Mouse (Mus musculus) heart, embryonic 11.5 days (tissue): Measurements from ENCODE around the gene Cd151. TPM values are rescaled to one million over a fixed set of nuclear protein-coding genes. Genes with fewer than 3 reads are reported as not detected.
"Not testable (repeated sequence)": the region's sequence is repeated elsewhere in the genome, so short reads cannot be mapped to it uniquely, and the experiment has no call there.

Experiments
- ATAC-seq: fragments of 200-750 bp; cut with Nextera tagmentation; replicated peaks from 2 replicates; pipeline ENCODE4 v1.8.0; 2017; ENCODE audit warnings: moderate library complexity; ENCODE audit not compliant: insufficient number of reproducible peaks, low FRiP score, low TSS enrichment
- H3K27ac ChIP-seq: fragments of 300-500 bp; sonication (generic); 2 replicates; pipeline ENCODE4 v1.5.1; 2014; ENCODE audit warnings: mild to moderate bottlenecking, low read depth, low read length
- H3K27me3 ChIP-seq: fragments of 300-500 bp; sonication (generic); 2 replicates; pipeline ENCODE4 v1.6.1; 2014; ENCODE audit warnings: mild to moderate bottlenecking, low read length, mixed read lengths; ENCODE audit not compliant: control insufficient read depth, insufficient read depth
- H3K36me3 ChIP-seq: fragments of 300-500 bp; sonication (generic); 2 replicates; pipeline ENCODE4 v1.6.1; 2014; ENCODE audit warnings: mild to moderate bottlenecking, low read length, moderate library complexity, mixed read lengths; ENCODE audit not compliant: control insufficient read depth, insufficient read depth
- H3K4me1 ChIP-seq: fragments of 300-500 bp; sonication (generic); 2 replicates; pipeline ENCODE4 v1.6.1; 2014; ENCODE audit warnings: low read length; ENCODE audit not compliant: control insufficient read depth, insufficient read depth
- H3K4me2 ChIP-seq: fragments of 300-500 bp; sonication (generic); 2 replicates; pipeline ENCODE4 v1.6.1; 2014; ENCODE audit warnings: mild to moderate bottlenecking, moderate library complexity
- H3K4me3 ChIP-seq: fragments of 300-500 bp; sonication (generic); 2 replicates; pipeline ENCODE4 v1.5.1; 2014; ENCODE audit warnings: low read depth, low read length
- H3K9ac ChIP-seq: fragments of 300-500 bp; sonication (generic); 2 replicates; pipeline ENCODE4 v1.6.1; 2014; ENCODE audit warnings: mild to moderate bottlenecking, low read depth, low read length, moderate library complexity
- H3K9me3 ChIP-seq: fragments of 300-500 bp; sonication (generic); replicated peaks from 2 replicates; pipeline ENCODE4 v1.6.1; 2016; ENCODE audit warnings: low read length; ENCODE audit not compliant: control insufficient read depth
- WGBS: fragments of 180-500 bp; shearing (Covaris S2); extraction: QIAGEN DNeasy Blood & Tissue Kit; methylation state at CpG from one replicate; pipeline ENCODE4 v1.1.7; 2014; ENCODE audit not compliant: insufficient replicate concordance; 5-methylcytosine and 5-hydroxymethylcytosine counted together
- polyA plus RNA-seq: library from polyadenylated mRNA; unstranded; fragments of >200 nt; fragmentation: Nextera tagmentation; extraction: Ambion mirVana; gene quantifications from 2 replicates; pipeline ENCODE4 v1.2.1, GENCODE M21; 2014

Cd151 gene
- polyA plus RNA-seq, 1 experiment from 2014 or later: 101 TPM

DNA sequence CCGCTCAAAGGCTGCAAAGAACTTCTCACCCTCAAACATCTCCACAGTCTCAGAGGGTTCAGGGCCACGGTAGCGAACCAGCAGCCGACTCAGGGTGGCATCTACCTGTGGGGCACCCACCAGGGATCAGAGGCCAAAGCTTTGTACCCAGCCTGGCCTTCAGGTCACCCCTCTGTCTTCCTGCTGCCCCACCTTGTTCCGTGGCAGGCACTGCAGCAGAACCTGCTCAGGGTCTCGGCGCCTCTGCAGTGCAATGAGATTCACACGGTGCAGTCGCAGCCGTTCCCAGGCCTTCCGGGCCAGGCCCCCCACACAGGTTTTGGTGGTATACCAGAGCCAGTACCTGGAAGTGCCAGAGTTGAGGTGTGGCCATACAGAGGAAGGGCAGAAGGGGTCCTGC is 27.4 kb upstream of the Cd151 start:
- Histone ChIP-seq H3K27ac (no peak overlapping the region), H3K36me3 (peaks cover 6% of the 10 kb centered on the region; the same call in 1 of the 2 replicates), H3K9me3 (no peaks in the 10 kb centered on the region), H3K27me3 (no peaks in the 10 kb centered on the region), H3K9ac (no peak overlapping the region), H3K4me1 (peaks cover 38% of the 10 kb centered on the region), H3K4me2 (no peak overlapping the region), H3K4me3 (no peak overlapping the region)
- 95% methylated on average over 11 of the region's 11 CpGs for WGBS
- ATAC-seq: no peak

DNA sequence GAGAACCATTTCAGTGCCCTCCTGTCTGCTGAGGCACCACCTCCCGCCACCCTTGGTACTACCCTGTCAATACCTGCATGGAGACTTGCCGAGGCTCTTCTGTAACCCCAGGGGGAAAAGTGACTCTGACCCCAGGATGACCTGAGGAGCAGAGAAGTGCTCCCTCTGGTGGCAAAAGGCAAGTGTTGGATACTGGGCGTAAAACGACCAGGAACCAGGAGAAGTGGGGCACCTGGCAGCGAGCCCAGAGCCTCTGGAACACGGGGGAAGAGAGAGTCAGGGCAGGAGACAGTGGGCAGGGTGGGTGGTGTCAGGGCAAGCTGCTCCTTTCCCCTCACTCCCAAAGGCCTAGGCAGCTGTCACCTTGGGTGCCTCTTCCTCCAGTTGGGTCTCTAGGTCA is 26.6 kb upstream of the Cd151 start:
- Histone ChIP-seq H3K9ac (no peak overlapping the region), H3K27ac (no peak overlapping the region), H3K9me3 (no peaks in the 10 kb centered on the region), H3K27me3 (no peaks in the 10 kb centered on the region), H3K4me3 (no peak overlapping the region), H3K4me2 (no peak overlapping the region), H3K36me3 (peaks cover 6% of the 10 kb centered on the region; the same call in 1 of the 2 replicates), H3K4me1 (peaks cover 33% of the 10 kb centered on the region)
- no peak for ATAC-seq
- WGBS: 35% methylated on average over 6 of the region's 6 CpGs

DNA sequence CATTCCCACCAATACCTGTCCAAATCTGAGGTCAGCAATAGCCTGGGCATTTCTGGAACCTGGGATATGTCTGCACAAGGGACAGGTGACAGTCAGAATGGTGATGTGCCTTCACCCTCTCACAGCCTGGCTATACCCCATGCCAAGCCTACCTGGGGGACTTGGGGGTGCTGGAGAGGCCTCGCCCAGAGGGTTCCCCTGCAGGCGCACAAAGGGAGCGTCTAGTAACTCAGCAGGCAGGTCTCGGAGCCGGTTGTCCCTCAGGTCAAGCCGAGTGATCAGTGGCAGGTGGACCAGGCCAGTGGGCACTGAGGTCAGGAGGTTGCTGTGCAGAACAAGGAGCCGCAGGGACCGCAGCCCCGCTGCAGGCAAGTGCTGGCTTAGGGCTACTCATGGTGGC is 25.7 kb upstream of the Cd151 start:
- WGBS: 91% methylated on average over 9 of the region's 9 CpGs
- peaks cover 6% of the 10 kb centered on the region; the same call in 1 of the 2 replicates for H3K36me3 ChIP-seq
- H3K4me3 ChIP-seq: no peak overlapping the region
- no peak overlapping the region for H3K27ac ChIP-seq
- no peaks in the 10 kb centered on the region for H3K27me3 ChIP-seq
- peaks cover 30% of the 10 kb centered on the region for H3K4me1 ChIP-seq
- no peak overlapping the region for H3K9ac ChIP-seq
- no peak for ATAC-seq
- H3K9me3 ChIP-seq: no peaks in the 10 kb centered on the region
- H3K4me2 ChIP-seq: no peak overlapping the region; the same call in 1 of the 2 replicates

DNA sequence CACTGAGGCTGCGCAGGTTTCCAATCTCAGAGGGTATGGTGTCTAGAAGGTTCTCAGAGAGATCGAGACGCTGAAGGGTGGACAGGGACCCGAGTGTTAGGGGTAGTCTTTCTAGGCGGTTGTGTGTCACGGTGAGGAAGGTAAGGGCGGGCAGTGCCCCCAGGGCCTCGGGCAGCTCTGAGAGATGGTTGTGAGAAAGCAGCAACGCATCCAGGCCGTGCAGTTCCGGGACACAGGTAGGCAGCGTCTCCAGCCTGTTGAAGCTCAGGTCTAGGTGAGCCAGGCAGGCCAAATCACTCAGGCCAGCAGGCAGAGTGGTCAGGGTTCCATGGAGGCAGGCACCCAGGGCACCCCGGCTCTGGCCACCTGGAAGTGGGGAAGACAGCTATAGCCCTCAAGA is 25.0 kb upstream of the Cd151 start:
- Histone ChIP-seq H3K9ac (peak overlapping the region; percentile 77), H3K4me3 (peak overlapping the region; percentile 48), H3K4me1 (peaks cover 25% of the 10 kb centered on the region), H3K9me3 (no peaks in the 10 kb centered on the region), H3K4me2 (peak overlapping the region; percentile 99), H3K36me3 (peaks cover 6% of the 10 kb centered on the region; the same call in 1 of the 2 replicates), H3K27me3 (no peaks in the 10 kb centered on the region), H3K27ac (no peak overlapping the region)
- no peak for ATAC-seq
- WGBS: 90% methylated on average over 13 of the region's 13 CpGs

DNA sequence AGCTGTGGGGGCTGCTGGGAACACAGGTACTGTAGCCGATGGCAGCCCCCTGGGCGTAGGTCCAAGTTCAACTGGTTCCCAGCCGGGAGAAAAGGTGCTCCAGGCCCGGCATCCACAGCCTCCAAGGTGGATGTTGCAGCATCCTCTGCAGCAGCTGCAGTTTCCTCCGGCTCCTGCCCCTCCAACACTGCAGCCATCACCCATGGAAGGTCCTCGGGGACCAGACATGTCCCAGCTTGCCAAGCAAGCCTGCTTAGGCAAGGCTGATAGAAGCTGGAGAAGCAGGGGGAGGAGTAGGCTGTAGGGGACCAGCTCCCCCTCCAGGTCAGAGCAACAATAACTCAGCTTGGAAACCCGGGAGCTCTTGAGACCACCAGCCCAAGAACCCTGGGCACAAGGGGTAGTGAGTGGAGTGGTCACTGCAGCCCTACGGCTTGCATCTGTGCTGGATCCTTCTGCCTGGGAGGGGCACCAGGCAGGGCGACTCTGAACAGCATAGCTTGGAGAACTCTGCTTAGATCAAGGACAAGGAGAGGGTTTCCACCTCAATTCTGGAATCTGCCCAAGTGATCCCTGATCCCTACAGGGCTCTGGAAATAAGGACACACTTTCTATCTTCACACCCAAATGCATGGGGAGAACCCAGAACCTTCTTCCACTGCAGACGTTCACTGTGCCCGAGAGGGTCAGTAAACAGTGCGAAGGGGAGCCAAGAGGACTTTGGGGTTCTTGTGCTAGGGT is 23.9 kb upstream of the Cd151 start:
- peak; percentile 6; the same call in 1 of the 2 replicates for ATAC-seq
- peaks cover 27% of the 10 kb centered on the region for H3K4me1 ChIP-seq
- WGBS: 28% methylated on average over 12 of the region's 12 CpGs

DNA sequence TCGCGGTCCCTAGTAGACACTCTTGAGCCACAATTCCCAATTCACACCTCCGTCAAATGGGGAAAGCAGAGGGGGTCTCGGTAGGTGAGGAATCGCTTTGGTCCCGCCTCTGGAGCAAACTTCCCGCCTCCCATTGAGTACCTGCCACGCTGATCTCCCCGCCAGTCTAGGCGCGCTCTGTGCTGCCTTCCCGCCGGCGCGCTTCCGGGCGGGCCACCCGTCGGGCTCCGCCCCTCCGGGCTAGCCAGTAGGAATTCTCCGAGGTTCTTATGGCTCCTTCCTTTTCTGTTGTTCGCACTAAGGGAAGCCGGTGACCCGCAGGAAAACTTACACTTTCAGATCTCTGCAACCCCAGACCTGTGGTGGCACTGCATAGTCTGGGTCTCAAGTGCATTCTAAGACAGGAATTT is 23.4 kb upstream of the Cd151 start, which contains the start of gene Pidd1:
Gene Pidd1, minus strand, starts transcription at position 198 of the 410 bp plus-strand sequence.
- peaks cover 9% of the 10 kb centered on the region; the same call in 1 of the 2 replicates for H3K36me3 ChIP-seq
- peak within 1 kb of the TSS; percentile 47; the same call in 1 of the 2 replicates for H3K27ac ChIP-seq
- peaks cover 33% of the 10 kb centered on the region for H3K4me1 ChIP-seq
- peak within 1 kb of the TSS; percentile 48 for H3K4me3 ChIP-seq
- peak within 1 kb of the TSS; percentile 99 for H3K4me2 ChIP-seq
- under 1% methylated on average over 25 of the region's 25 CpGs for WGBS
- H3K9me3 ChIP-seq: no peaks in the 10 kb centered on the region
- H3K9ac ChIP-seq: peak within 1 kb of the TSS; percentile 77
- peak; percentile 44; the same call in 1 of the 2 replicates for ATAC-seq
- no peaks in the 10 kb centered on the region for H3K27me3 ChIP-seq

More for the DNA sequence above, 23.9 kb upstream of the Cd151 start:
- peaks cover 6% of the 10 kb centered on the region; the same call in 1 of the 2 replicates for H3K36me3 ChIP-seq
- H3K9ac ChIP-seq: peak overlapping the region; percentile 77
- peak overlapping the region; percentile 48 for H3K4me3 ChIP-seq
- no peaks in the 10 kb centered on the region for H3K27me3 ChIP-seq
- peak overlapping the region; percentile 99 for H3K4me2 ChIP-seq
- H3K9me3 ChIP-seq: no peaks in the 10 kb centered on the region
- H3K27ac ChIP-seq: peak overlapping the region; percentile 46; the same call in 1 of the 2 replicates

DNA sequence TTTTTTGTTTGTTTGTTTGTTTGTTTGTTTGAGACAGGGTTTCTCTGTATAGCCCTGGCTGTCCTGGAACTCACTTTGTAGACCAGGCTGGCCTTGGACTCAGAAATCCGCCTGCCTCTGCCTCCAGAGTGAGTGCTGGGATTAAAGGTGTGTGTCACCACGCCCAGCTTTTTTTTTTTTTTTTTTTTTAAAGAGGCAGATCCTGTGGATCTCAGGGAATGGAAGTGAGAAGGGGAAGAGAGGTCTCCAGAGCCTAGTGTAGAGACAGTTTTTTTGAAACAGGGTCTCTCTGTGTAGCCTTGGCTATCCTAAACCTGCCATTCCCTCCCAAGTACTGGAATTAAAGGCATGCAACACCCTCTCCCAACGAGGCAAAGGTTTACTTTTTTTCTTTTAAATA is 20.8 kb upstream of the Cd151 start:
- not testable (repeated sequence) for H3K9ac ChIP-seq, ATAC-seq, H3K27ac ChIP-seq, H3K9me3 ChIP-seq, H3K27me3 ChIP-seq
- peaks cover 13% of the 10 kb centered on the region for H3K36me3 ChIP-seq
- 67% methylated on average over 3 of the region's 3 CpGs for WGBS
- H3K4me3 ChIP-seq: peak overlapping the region; percentile 83
- H3K4me2 ChIP-seq: peak overlapping the region; percentile 80
- H3K4me1 ChIP-seq: peaks cover 26% of the 10 kb centered on the region

DNA sequence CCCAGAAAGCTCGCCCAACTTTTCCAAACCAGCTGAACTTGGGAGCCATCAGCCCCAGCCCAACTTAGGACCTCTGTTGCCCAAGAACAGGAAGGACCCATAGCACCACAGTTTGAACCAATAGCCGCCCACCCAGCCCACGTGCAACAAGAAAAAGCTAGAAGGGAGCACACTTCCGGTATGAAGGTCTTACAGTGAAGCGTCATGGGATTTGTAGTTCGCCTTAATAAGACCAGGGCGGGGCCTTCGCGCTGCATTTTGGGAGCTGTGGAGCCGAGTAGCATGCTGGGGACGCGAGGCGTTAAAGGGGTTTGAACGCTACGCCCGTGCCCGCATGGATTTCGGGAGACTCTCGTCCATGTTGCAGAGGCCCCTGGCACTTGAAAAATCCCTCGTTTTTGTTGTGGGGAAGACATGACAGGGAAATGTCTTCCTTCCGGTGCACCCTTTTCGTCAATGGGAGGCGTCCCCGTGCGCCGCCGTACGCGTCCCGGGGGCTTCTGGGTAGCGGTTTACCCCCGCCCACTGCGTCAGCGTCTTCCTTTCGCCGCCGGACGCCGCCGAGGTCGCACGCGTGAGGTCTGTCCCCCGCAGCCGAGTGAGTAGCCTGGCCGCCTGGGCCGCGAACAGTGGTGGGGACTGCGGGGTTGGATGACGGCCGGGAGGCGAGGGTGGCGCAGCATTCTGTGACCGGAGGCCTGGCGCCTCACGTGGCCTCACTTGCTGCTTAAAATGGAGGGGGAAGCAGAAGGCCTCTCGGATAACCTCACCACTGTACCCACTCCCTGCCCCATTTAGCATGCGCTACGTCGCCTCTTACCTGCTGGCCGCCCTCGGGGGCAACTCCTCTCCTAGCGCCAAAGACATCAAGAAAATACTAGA is 19.8 kb upstream of the Cd151 start, which contains the start of gene Rplp2:
Gene Rplp2, plus strand, starts transcription at position 261 of the 882 bp plus-strand sequence.
- peak within 1 kb of the TSS; percentile 52 for H3K27ac ChIP-seq
- H3K4me3 ChIP-seq: peak within 1 kb of the TSS; percentile 83
- H3K27me3 ChIP-seq: no peaks in the 10 kb centered on the region
- 0% methylated on average over 63 of the region's 63 CpGs for WGBS
- H3K4me1 ChIP-seq: peaks cover 23% of the 10 kb centered on the region
- ATAC-seq: peak; percentile 86
- peak within 1 kb of the TSS; percentile 80 for H3K4me2 ChIP-seq
- no peaks in the 10 kb centered on the region for H3K9me3 ChIP-seq
- H3K36me3 ChIP-seq: peaks cover 20% of the 10 kb centered on the region
- H3K9ac ChIP-seq: peak within 1 kb of the TSS; percentile 88
